Mouse (Mus musculus) heart, embryonic 16.5 days (tissue): Measurements from ENCODE around the gene Necab2. TPM values are rescaled to one million over a fixed set of nuclear protein-coding genes. Genes with fewer than 3 reads are reported as not detected.

Source experiments
- ATAC-seq: fragments of 200-750 bp; cut with Nextera tagmentation; replicated peaks from 2 replicates; pipeline ENCODE4 v1.8.0; 2017; ENCODE audit warnings: moderate number of reproducible peaks; ENCODE audit not compliant: insufficient read depth, low FRiP score; ENCODE audit errors: extremely low read depth
- H3K27ac ChIP-seq: fragments of 300-500 bp; sonication (generic); 2 replicates; pipeline ENCODE4 v1.5.1; 2014; ENCODE audit warnings: mild to moderate bottlenecking, low read length, control low read depth, moderate library complexity
- H3K27me3 ChIP-seq: fragments of 300-500 bp; sonication (generic); 2 replicates; pipeline ENCODE4 v1.6.1; 2014; ENCODE audit warnings: low read length, mixed read lengths; ENCODE audit not compliant: control insufficient read depth, insufficient read depth
- H3K36me3 ChIP-seq: fragments of 300-500 bp; sonication (generic); 2 replicates; pipeline ENCODE4 v1.6.1; 2014; ENCODE audit not compliant: control insufficient read depth, insufficient read depth
- H3K4me1 ChIP-seq: fragments of 300-500 bp; sonication (generic); 2 replicates; pipeline ENCODE4 v1.6.1; 2014; ENCODE audit warnings: low read length, mixed read lengths; ENCODE audit not compliant: control insufficient read depth, insufficient read depth
- H3K4me2 ChIP-seq: fragments of 300-500 bp; sonication (generic); 2 replicates; pipeline ENCODE4 v1.6.1; 2014; ENCODE audit warnings: low read depth, mild to moderate bottlenecking, control low read depth, low read length
- H3K4me3 ChIP-seq: fragments of 300-500 bp; sonication (generic); 2 replicates; pipeline ENCODE4 v1.5.1; 2014; ENCODE audit warnings: mild to moderate bottlenecking, control low read depth, low read length
- H3K9ac ChIP-seq: fragments of 300-500 bp; sonication (generic); 2 replicates; pipeline ENCODE4 v1.6.1; 2014; ENCODE audit warnings: low read length, control low read depth
- H3K9me3 ChIP-seq: fragments of 300-500 bp; sonication (generic); replicated peaks from 2 replicates; pipeline ENCODE4 v1.6.1; 2016; ENCODE audit warnings: low read length; ENCODE audit not compliant: control insufficient read depth
- WGBS: fragments of 180-500 bp; shearing (Covaris S2); extraction: QIAGEN DNeasy Blood & Tissue Kit; methylation state at CpG from one replicate; pipeline ENCODE4 v1.1.7; 2014; 5-methylcytosine and 5-hydroxymethylcytosine counted together
- polyA plus RNA-seq: library from polyadenylated mRNA; unstranded; fragments of >200 nt; fragmentation: Nextera tagmentation; extraction: Ambion mirVana; gene quantifications from 2 replicates; pipeline ENCODE4 v1.2.1, GENCODE M21; 2015

Gene Necab2
- polyA plus RNA-seq, 1 experiment from 2014 or later: 0.12 TPM

- peak; percentile 74 for ATAC-seq
- H3K9ac ChIP-seq: no peak overlapping the region
- peaks cover 4% of the 10 kb centered on the region for H3K4me1 ChIP-seq
- H3K36me3 ChIP-seq: no peaks in the 10 kb centered on the region
- H3K4me3 ChIP-seq: no peak overlapping the region
- 19% methylated on average over 16 of the region's 16 CpGs for WGBS
- H3K27ac ChIP-seq: no peak overlapping the region
- H3K27me3 ChIP-seq: peaks cover 5% of the 10 kb centered on the region
- H3K9me3 ChIP-seq: no peaks in the 10 kb centered on the region
- peak overlapping the region; percentile 12; the same call in 1 of the 2 replicates for H3K4me2 ChIP-seq
Observed at GRCm38 (mm10) chr8:119440250-119440951, 6.1 kb upstream of the Necab2 start.

GRCm38 (mm10) chr8:119440952-119441270, 5.6 kb upstream of the Necab2 start:
- Histone ChIP-seq H3K9me3 (no peaks in the 10 kb centered on the region), H3K9ac (no peak overlapping the region), H3K27me3 (peaks cover 9% of the 10 kb centered on the region), H3K27ac (no peak overlapping the region), H3K4me3 (no peak overlapping the region), H3K4me2 (peak overlapping the region; percentile 12; the same call in 1 of the 2 replicates), H3K4me1 (peaks cover 4% of the 10 kb centered on the region), H3K36me3 (no peaks in the 10 kb centered on the region)
- no peak; the same call in 1 of the 2 replicates for ATAC-seq
- WGBS: 40% methylated on average over 1 of the region's 1 CpGs

- 57% methylated on average over 5 of the region's 5 CpGs for WGBS
- Histone ChIP-seq H3K4me2 (no peak overlapping the region), H3K27me3 (peaks cover 17% of the 10 kb centered on the region), H3K4me3 (no peak overlapping the region), H3K9ac (no peak overlapping the region), H3K36me3 (no peaks in the 10 kb centered on the region), H3K9me3 (no peaks in the 10 kb centered on the region), H3K4me1 (peaks cover 6% of the 10 kb centered on the region), H3K27ac (no peak overlapping the region)
- no peak for ATAC-seq
Observed at GRCm38 (mm10) chr8:119442013-119442412, 4.5 kb upstream of the Necab2 start.

- peaks cover 6% of the 10 kb centered on the region for H3K4me1 ChIP-seq
- H3K4me2 ChIP-seq: no peak overlapping the region
- no peak overlapping the region for H3K27ac ChIP-seq
- no peaks in the 10 kb centered on the region for H3K9me3 ChIP-seq
- no peak for ATAC-seq
- no peak overlapping the region for H3K9ac ChIP-seq
- WGBS: 91% methylated on average over 8 of the region's 8 CpGs
- H3K36me3 ChIP-seq: no peaks in the 10 kb centered on the region
- H3K27me3 ChIP-seq: peaks cover 22% of the 10 kb centered on the region
- no peak overlapping the region for H3K4me3 ChIP-seq
Observed at GRCm38 (mm10) chr8:119442970-119443369, 3.5 kb upstream of the Necab2 start.

- peak overlapping the region; percentile 67 for H3K4me3 ChIP-seq
- peaks cover 47% of the 10 kb centered on the region for H3K27me3 ChIP-seq
- peaks cover 2% of the 10 kb centered on the region; the same call in 1 of the 2 replicates for H3K4me1 ChIP-seq
- no peaks in the 10 kb centered on the region for H3K36me3 ChIP-seq
- peak overlapping the region; percentile 70 for H3K9ac ChIP-seq
- H3K27ac ChIP-seq: no peak overlapping the region
- no peaks in the 10 kb centered on the region for H3K9me3 ChIP-seq
- WGBS: 1% methylated on average over 52 of the region's 80 CpGs
- H3K4me2 ChIP-seq: peak overlapping the region; percentile 99
- no peak for ATAC-seq
Observed at GRCm38 (mm10) chr8:119446990-119447780, 666 bp downstream of the Necab2 start.

- no peaks in the 10 kb centered on the region for H3K9me3 ChIP-seq
- H3K4me2 ChIP-seq: no peak overlapping the region
- peaks cover 2% of the 10 kb centered on the region; the same call in 1 of the 2 replicates for H3K4me1 ChIP-seq
- no peak for ATAC-seq
- H3K36me3 ChIP-seq: no peaks in the 10 kb centered on the region
- H3K4me3 ChIP-seq: no peak overlapping the region
- peaks cover 47% of the 10 kb centered on the region for H3K27me3 ChIP-seq
- no peak overlapping the region for H3K27ac ChIP-seq
- WGBS: 7% methylated on average over 17 of the region's 17 CpGs
- no peak overlapping the region for H3K9ac ChIP-seq
Observed at GRCm38 (mm10) chr8:119447781-119448170, 1.3 kb downstream of the Necab2 start.

GRCm38 (mm10) chr8:119449627-119450026, 3.1 kb downstream of the Necab2 start:
- Histone ChIP-seq H3K9me3 (no peaks in the 10 kb centered on the region), H3K4me1 (peaks cover 2% of the 10 kb centered on the region; the same call in 1 of the 2 replicates), H3K36me3 (no peaks in the 10 kb centered on the region), H3K4me3 (no peak overlapping the region), H3K27ac (no peak overlapping the region), H3K4me2 (no peak overlapping the region), H3K27me3 (peaks cover 47% of the 10 kb centered on the region), H3K9ac (no peak overlapping the region)
- WGBS: 69% methylated on average over 12 of the region's 12 CpGs
- no peak for ATAC-seq

GRCm38 (mm10) chr8:119451131-119451530, 4.6 kb downstream of the Necab2 start:
- Histone ChIP-seq H3K36me3 (no peaks in the 10 kb centered on the region), H3K9ac (no peak overlapping the region), H3K4me3 (no peak overlapping the region), H3K9me3 (no peaks in the 10 kb centered on the region), H3K4me1 (peaks cover 10% of the 10 kb centered on the region), H3K27ac (no peak overlapping the region), H3K27me3 (peaks cover 36% of the 10 kb centered on the region), H3K4me2 (no peak overlapping the region)
- 89% methylated on average over 4 of the region's 4 CpGs for WGBS
- ATAC-seq: no peak

- Histone ChIP-seq H3K27ac (no peak overlapping the region), H3K27me3 (peaks cover 26% of the 10 kb centered on the region), H3K9me3 (no peaks in the 10 kb centered on the region), H3K36me3 (no peaks in the 10 kb centered on the region), H3K4me2 (no peak overlapping the region), H3K4me3 (no peak overlapping the region), H3K4me1 (peaks cover 10% of the 10 kb centered on the region), H3K9ac (no peak overlapping the region)
- 81% methylated on average over 5 of the region's 5 CpGs for WGBS
- no peak for ATAC-seq
Observed at GRCm38 (mm10) chr8:119452919-119453318, 6.4 kb downstream of the Necab2 start.
